In the genomic region with DNA sequence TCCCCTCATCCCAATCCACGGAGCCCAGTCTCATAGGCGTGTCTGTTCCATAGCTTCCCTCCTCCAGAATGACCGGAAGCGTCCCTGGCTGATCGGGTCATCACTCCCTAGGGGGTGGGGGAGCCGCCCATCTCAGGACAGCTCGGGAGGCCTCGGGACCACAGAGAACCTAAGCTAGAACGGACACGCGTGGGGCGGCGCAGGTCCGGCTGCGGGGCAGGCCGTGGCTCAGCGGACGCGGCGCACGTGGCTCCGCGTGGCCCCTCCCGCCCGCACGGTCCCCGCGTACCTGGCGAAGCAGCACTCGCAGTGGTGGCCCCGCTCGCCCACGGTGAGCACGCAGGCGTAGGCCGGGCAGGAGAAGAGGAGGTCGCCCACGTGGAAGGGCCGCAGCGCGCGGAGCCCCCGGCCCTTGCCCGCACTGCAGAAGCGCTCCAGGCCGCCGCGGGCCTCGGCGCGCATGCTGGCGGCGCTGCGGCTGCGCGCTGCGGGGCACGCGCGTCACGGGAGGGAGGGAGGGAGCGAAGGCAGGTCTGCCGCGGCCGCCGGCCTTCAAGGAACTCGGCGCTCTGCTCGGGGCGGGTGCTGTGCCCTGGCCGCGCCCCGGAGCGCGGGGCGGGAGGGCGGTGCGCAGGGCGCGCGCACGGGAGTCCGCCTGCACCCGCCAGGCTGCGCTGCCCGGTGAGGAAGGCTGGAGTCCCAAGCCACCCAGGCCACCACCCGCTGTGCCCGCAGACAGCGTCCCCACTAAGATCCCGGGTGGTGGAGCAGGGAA, we compare ENCODE assay signal across 8 mouse cellular contexts. TPM values are rescaled to one million over a fixed set of nuclear protein-coding genes. Genes with fewer than 3 reads are reported as not detected.
A peak's percentile ranks its signal among the peaks of the same experiment; 100 is the strongest.
DNase-seq lines count a peak whose midpoint lies in the region; ATAC-seq and TF ChIP-seq lines count a peak whose summit lies in the region.

Gene Smyd2 (minus strand): TSS at position 546 of the 775 bp plus-strand sequence.

- H3K4me1 ChIP-seq in brown adipose tissue, adult 24 weeks (ENCODE audit: control insufficient read depth, insufficient read depth, insufficient read length, low read length), result no peaks in the 10 kb centered on the region
- H3K4me1 ChIP-seq in heart, embryonic 14.5 days (ENCODE audit: control insufficient read depth in 2 of 2, insufficient read depth in 2 of 2, low read length in 2 of 2), result peaks cover 30 to 78% of the 10 kb centered on the region in 2 experiments
- peaks cover 30% of the 10 kb centered on the region for H3K4me1 ChIP-seq in liver, embryonic 13.5 days (replicated peaks)
- H3K4me1 ChIP-seq in stomach, postnatal 0 days (replicated peaks; ENCODE audit: control insufficient read depth, insufficient read depth), result no peaks in the 10 kb centered on the region; the same call in 1 of the 2 replicates

- H3K9me3 ChIP-seq in heart, embryonic 14.5 days (ENCODE audit: control insufficient read depth, low read length), result no peaks in the 10 kb centered on the region
- no peaks in the 10 kb centered on the region for H3K9me3 ChIP-seq in liver, embryonic 13.5 days (replicated peaks)
- no peaks in the 10 kb centered on the region for H3K9me3 ChIP-seq in stomach, postnatal 0 days (ENCODE audit: control insufficient read depth, low read length)

- WGBS in heart, embryonic 14.5 days, result under 1% methylated on average over 81 of the region's 90 CpGs
- under 1% methylated on average over 77 of the region's 90 CpGs for WGBS in liver, embryonic 13.5 days (ENCODE audit: insufficient replicate concordance)
- under 1% methylated on average over 62 of the region's 90 CpGs for WGBS in stomach, postnatal 0 days

- no peaks in the 10 kb centered on the region for H3K27me3 ChIP-seq in heart, embryonic 14.5 days (ENCODE audit: control insufficient read depth, insufficient read depth, low read length)
- H3K27me3 ChIP-seq in liver, embryonic 13.5 days, result no peaks in the 10 kb centered on the region
- H3K27me3 ChIP-seq in stomach, postnatal 0 days (ENCODE audit: control insufficient read depth, insufficient read depth, low read length), result no peaks in the 10 kb centered on the region

- TF ChIP-seq CTCF in stomach, postnatal 0 days (IDR thresholded peaks at IDR 0.05; ENCODE audit: low read depth), result peak; percentile 39; the same call in 1 of the 2 replicates

- H3K27ac ChIP-seq in brown adipose tissue, adult 24 weeks (replicated peaks; ENCODE audit: low read depth, low read length), result no peak within 1 kb of the TSS
- H3K27ac ChIP-seq in heart, embryonic 14.5 days (replicated peaks in 1 of 2; ENCODE audit: control insufficient read depth in 1 of 2, insufficient read depth in 1 of 2, low read depth in 2 of 2, low read length in 2 of 2), result peak within 1 kb of the TSS; percentile 99
- H3K27ac ChIP-seq in liver, embryonic 13.5 days, result peak within 1 kb of the TSS; percentile 72
- H3K27ac ChIP-seq in stomach, postnatal 0 days (replicated peaks), result peak within 1 kb of the TSS; percentile 78

- H3K36me3 ChIP-seq in heart, embryonic 14.5 days (ENCODE audit: control insufficient read depth, insufficient read depth, low read length), result no peaks in the 10 kb centered on the region
- H3K36me3 ChIP-seq in liver, embryonic 13.5 days, result no peaks in the 10 kb centered on the region
- no peaks in the 10 kb centered on the region for H3K36me3 ChIP-seq in stomach, postnatal 0 days (ENCODE audit: control insufficient read depth, insufficient read depth, low read length)

- peak within 1 kb of the TSS; percentile 75 for H3K4me3 ChIP-seq in brown adipose tissue, adult 24 weeks (ENCODE audit: insufficient read depth, low read depth, low read length)
- peak within 1 kb of the TSS; percentile 75 to 76 for H3K4me3 ChIP-seq in heart, embryonic 14.5 days (ENCODE audit: control insufficient read depth in 1 of 2, insufficient read depth in 1 of 2, low read depth in 1 of 2, low read length in 2 of 2)
- H3K4me3 ChIP-seq in liver, embryonic 13.5 days (replicated peaks), result peak within 1 kb of the TSS; percentile 73
- peak within 1 kb of the TSS; percentile 81 for H3K4me3 ChIP-seq in stomach, postnatal 0 days (ENCODE audit: low read depth, low read length)

- DNase-seq in fibroblast of lung, adult 2 months (ENCODE audit: low read depth), result peak; percentile 55
- peak; percentile 84 for DNase-seq in kidney, postnatal 10 days
- DNase-seq in liver, embryonic 13.5 days, result peak; percentile 53
- DNase-seq in neural tube, embryonic 10.5 days (ENCODE audit: extremely low spot score, low spot score), result peak; percentile 76
- DNase-seq in stomach, postnatal 0 days (ENCODE audit: low spot score), result peak; percentile 91

- H3K4me2 ChIP-seq in heart, embryonic 14.5 days (ENCODE audit: low read length), result peak within 1 kb of the TSS; percentile 80
- peak within 1 kb of the TSS; percentile 90 for H3K4me2 ChIP-seq in liver, embryonic 13.5 days
- H3K4me2 ChIP-seq in stomach, postnatal 0 days (replicated peaks; ENCODE audit: low read depth), result peak within 1 kb of the TSS; percentile 95

- TF ChIP-seq EP300 in stomach, postnatal 0 days (optimal IDR thresholded peaks at IDR 0.05), result no peak

- H3K9ac ChIP-seq in heart, embryonic 14.5 days (ENCODE audit: low read length), result peak within 1 kb of the TSS; percentile 92
- H3K9ac ChIP-seq in liver, embryonic 13.5 days, result peak within 1 kb of the TSS; percentile 80
- H3K9ac ChIP-seq in stomach, postnatal 0 days (ENCODE audit: low read length), result peak within 1 kb of the TSS; percentile 76

- ATAC-seq in CD4-positive, CD25-positive, alpha-beta regulatory T cell, adult 4 months, result peak; percentile 76
- ATAC-seq in heart, embryonic 14.5 days (ENCODE audit: insufficient number of reproducible peaks, insufficient read depth, low FRiP score, low read depth), result peak; percentile 85
- ATAC-seq in liver, embryonic 13.5 days (ENCODE audit: low read depth), result peak; percentile 93
- ATAC-seq in stomach, postnatal 0 days (ENCODE audit: low FRiP score, low TSS enrichment), result peak; percentile 97

RNA-seq across cellular contexts. Expression of gene Smyd2, which starts in this region (rescaled TPM):
- 1 to 10 TPM; 6.7 to 8.9 TPM for polyA plus RNA-seq in CD4-positive, CD25-positive, alpha-beta regulatory T cell, adult 4 months (2017; shearing (Covaris generic))
- polyA plus RNA-seq in brown adipose tissue, adult 24 weeks (2012; ENCODE audit: insufficient read depth, insufficient read length, missing spikeins), result 21.8 and 22.6 TPM in 2 replicates
- polyA plus RNA-seq in heart, embryonic 14.5 days (2014; fragmentation: Nextera tagmentation; extraction: Ambion mirVana), result 227 and 246 TPM in 2 replicates
- polyA plus RNA-seq in liver, embryonic 13.5 days (2015; fragmentation: Nextera tagmentation; extraction: Ambion mirVana), result 40.7 and 40.8 TPM in 2 replicates
- 59.0 and 61.7 TPM in 2 replicates for polyA plus RNA-seq in stomach, postnatal 0 days (2015; fragmentation: Nextera tagmentation; extraction: Ambion mirVana)
